Mouse (Mus musculus) hindbrain, embryonic 13.5 days (tissue): ENCODE data around the gene Tbc1d1. TPM values are rescaled to one million over a fixed set of nuclear protein-coding genes. Genes with fewer than 3 reads are reported as not detected.
A peak's percentile ranks its signal among the peaks of the same experiment; 100 is the strongest.

Experiments used
- ATAC-seq: fragments of 200-750 bp; cut with Nextera tagmentation; 2 replicates; pipeline ENCODE4 v1.8.0; 2017; ENCODE audit warnings: moderate TSS enrichment; ENCODE audit not compliant: low FRiP score
- H3K27ac ChIP-seq: fragments of 300-500 bp; sonication (generic); 2 replicates; pipeline ENCODE4 v1.5.1; 2015; ENCODE audit warnings: inconsistent platforms, mild to moderate bottlenecking, moderate library complexity
- H3K27me3 ChIP-seq: fragments of 300-500 bp; sonication (generic); 2 replicates; pipeline ENCODE4 v1.6.1; 2015; ENCODE audit warnings: mild to moderate bottlenecking, inconsistent platforms
- H3K36me3 ChIP-seq: fragments of 300-500 bp; sonication (generic); 2 replicates; pipeline ENCODE4 v1.6.1; 2015; ENCODE audit warnings: mild to moderate bottlenecking, inconsistent platforms
- H3K4me1 ChIP-seq: fragments of 300-500 bp; sonication (generic); replicated peaks from 2 replicates; pipeline ENCODE4 v1.6.1; 2015; ENCODE audit warnings: inconsistent platforms
- H3K4me2 ChIP-seq: fragments of 300-500 bp; sonication (generic); 2 replicates; pipeline ENCODE4 v1.6.1; 2015; ENCODE audit warnings: inconsistent platforms, mild to moderate bottlenecking, moderate library complexity
- H3K4me3 ChIP-seq: fragments of 300-500 bp; sonication (generic); 2 replicates; pipeline ENCODE4 v1.5.1; 2015; ENCODE audit warnings: mild to moderate bottlenecking, inconsistent platforms
- H3K9ac ChIP-seq: fragments of 300-500 bp; sonication (generic); 2 replicates; pipeline ENCODE4 v1.6.1; 2015; ENCODE audit warnings: mild to moderate bottlenecking, inconsistent platforms
- H3K9me3 ChIP-seq: fragments of 300-500 bp; sonication (generic); 2 replicates; pipeline ENCODE4 v1.6.1; 2016; ENCODE audit warnings: inconsistent platforms
- WGBS: fragments of 180-500 bp; shearing (Covaris S2); methylation state at CpG from one replicate; pipeline ENCODE4 v1.1.7; 2015; 5-methylcytosine and 5-hydroxymethylcytosine counted together
- polyA plus RNA-seq: library from polyadenylated mRNA; unstranded; fragments of >200 nt; fragmentation: Nextera tagmentation; extraction: Ambion mirVana; gene quantifications from 2 replicates; pipeline ENCODE4 v1.2.1, GENCODE M21; 2015

Gene Tbc1d1
- polyA plus RNA-seq, 1 experiment from 2014 or later = 14.5 TPM

DNA sequence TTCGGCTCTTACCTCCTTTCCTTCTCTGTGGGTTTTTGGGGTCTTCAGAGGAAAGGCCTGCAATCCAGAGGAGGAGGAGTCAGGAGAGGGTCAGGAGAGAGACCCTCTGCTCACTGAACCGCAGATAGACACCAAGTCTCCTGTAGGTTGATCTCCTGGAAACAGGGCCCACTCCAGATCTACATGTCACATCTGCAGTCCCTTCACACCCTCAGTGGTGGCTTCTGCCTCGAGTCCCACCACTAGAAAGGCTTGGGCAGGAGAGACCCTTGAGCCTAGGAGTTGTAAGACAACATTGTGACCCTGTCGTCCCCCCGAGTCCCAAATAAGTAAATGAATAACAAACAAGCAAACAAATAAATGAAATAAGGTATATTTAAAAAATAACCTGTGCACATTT lies 223.7 kb downstream of the Tbc1d1 start:
- Histone ChIP-seq H3K4me3 (no peak overlapping the region), H3K36me3 (no peaks in the 10 kb centered on the region), H3K27me3 (no peaks in the 10 kb centered on the region), H3K4me1 (peaks cover 32% of the 10 kb centered on the region), H3K4me2 (no peak overlapping the region), H3K27ac (no peak overlapping the region), H3K9me3 (no peaks in the 10 kb centered on the region), H3K9ac (no peak overlapping the region)
- WGBS = 87% methylated on average over 5 of the region's 5 CpGs
- ATAC-seq = no peak

- H3K36me3 ChIP-seq = no peaks in the 10 kb centered on the region
- peaks cover 28% of the 10 kb centered on the region for H3K4me1 ChIP-seq
- no peak overlapping the region for H3K4me3 ChIP-seq
- 0 out of 2 replicates have a peak overlapping the region, but pooled peaks have one; percentile 4 for H3K27ac ChIP-seq
- 0 out of 2 replicates have a peak, but pooled peaks have one; percentile 45 for ATAC-seq
- H3K9ac ChIP-seq = no peak overlapping the region
- H3K27me3 ChIP-seq = 0 out of 2 replicates have a peak, but pooled peaks cover 4% of the 10 kb centered on the region
- WGBS = 60% methylated on average over 11 of the region's 11 CpGs
- H3K9me3 ChIP-seq = no peaks in the 10 kb centered on the region
- no peak overlapping the region for H3K4me2 ChIP-seq
Measured at GRCm38 (mm10) chr5:64380698-64381375, 224.7 kb downstream of the Tbc1d1 start.

DNA sequence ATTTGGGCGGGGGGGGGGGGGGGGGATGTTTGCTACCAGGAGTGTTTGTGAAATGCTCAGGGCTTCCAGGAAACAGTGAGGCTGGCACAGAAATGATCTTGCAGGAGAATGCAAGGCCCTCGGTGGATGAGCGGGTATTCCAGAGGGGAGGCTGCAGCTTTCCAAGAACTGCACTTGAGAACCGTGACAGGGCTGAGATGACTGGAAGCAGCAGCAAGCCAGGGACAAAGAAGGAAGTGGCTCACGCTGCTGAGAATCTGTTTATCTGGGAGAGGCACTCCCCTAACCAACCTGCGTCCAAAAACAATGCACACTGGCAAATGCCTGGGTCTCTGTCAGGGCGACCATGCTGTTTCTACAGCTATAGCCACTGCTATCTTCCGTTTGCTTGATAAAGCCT lies 225.4 kb downstream of the Tbc1d1 start:
- no peak overlapping the region for H3K4me2 ChIP-seq
- peak overlapping the region; percentile 46; the same call in 1 of the 2 replicates for H3K27ac ChIP-seq
- peaks cover 28% of the 10 kb centered on the region for H3K4me1 ChIP-seq
- no peak overlapping the region for H3K4me3 ChIP-seq
- H3K36me3 ChIP-seq = no peaks in the 10 kb centered on the region
- ATAC-seq = no peak
- no peaks in the 10 kb centered on the region for H3K9me3 ChIP-seq
- no peak overlapping the region for H3K9ac ChIP-seq
- 0 out of 2 replicates have a peak, but pooled peaks cover 7% of the 10 kb centered on the region for H3K27me3 ChIP-seq
- 27% methylated on average over 8 of the region's 8 CpGs for WGBS

- Histone ChIP-seq H3K36me3 (no peaks in the 10 kb centered on the region), H3K27ac (no peak overlapping the region), H3K4me1 (peaks cover 28% of the 10 kb centered on the region), H3K4me2 (no peak overlapping the region), H3K27me3 (peaks cover 7% of the 10 kb centered on the region; the same call in 1 of the 2 replicates), H3K9me3 (no peaks in the 10 kb centered on the region), H3K4me3 (no peak overlapping the region), H3K9ac (no peak overlapping the region)
- WGBS = 18% methylated on average over 8 of the region's 8 CpGs
- peak; percentile 67 for ATAC-seq
Measured at GRCm38 (mm10) chr5:64382451-64383057, 226.4 kb downstream of the Tbc1d1 start.

DNA sequence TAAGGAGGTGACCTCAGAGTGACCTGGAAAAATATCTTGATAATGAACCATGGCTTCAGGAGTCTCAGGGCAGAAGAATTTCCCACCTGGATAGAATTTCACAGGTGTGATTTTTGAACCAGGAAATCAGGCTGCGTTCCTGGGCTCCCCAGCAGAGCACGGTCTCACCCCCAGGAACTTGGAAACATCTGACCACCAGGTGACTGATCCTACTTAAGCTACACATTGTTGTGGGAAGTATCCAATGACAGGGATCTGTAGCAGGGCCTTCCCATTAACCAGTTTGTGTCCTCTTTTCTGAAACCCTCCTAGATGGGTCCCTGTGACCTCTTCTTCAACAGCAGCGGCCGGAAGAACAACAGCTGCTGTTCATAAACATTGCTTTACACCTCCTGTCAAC lies 227.1 kb downstream of the Tbc1d1 start:
- H3K4me1 ChIP-seq = peaks cover 23% of the 10 kb centered on the region
- H3K9ac ChIP-seq = no peak overlapping the region
- H3K4me3 ChIP-seq = no peak overlapping the region
- H3K27ac ChIP-seq = no peak overlapping the region
- no peak for ATAC-seq
- peaks cover 10% of the 10 kb centered on the region for H3K27me3 ChIP-seq
- H3K9me3 ChIP-seq = no peaks in the 10 kb centered on the region
- no peak overlapping the region for H3K4me2 ChIP-seq
- WGBS = 67% methylated on average over 4 of the region's 4 CpGs
- H3K36me3 ChIP-seq = no peaks in the 10 kb centered on the region

GRCm38 (mm10) chr5:64384546-64384945 lies 228.4 kb downstream of the Tbc1d1 start:
- H3K27me3 ChIP-seq = peaks cover 12% of the 10 kb centered on the region
- 81% methylated on average over 6 of the region's 6 CpGs for WGBS

DNA sequence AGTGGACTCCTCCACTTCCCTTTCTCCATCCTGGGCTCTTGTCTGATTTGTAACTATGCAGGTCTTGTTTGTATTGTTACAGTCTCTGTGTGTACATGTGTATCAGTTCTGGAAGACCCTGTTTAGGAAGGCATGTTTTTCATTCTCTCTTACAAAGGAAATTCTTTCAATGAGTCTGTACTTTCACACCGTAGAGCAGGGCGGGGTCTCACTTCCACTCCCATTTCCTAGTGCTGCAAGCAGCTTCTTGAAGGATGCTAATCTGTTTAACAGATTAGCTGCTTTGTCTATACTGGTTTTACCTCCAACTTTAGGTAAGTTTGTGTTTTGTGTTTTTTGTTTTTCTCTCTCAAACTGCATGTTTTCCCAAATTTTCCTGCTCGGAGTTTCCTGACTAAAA lies 230.9 kb downstream of the Tbc1d1 start:
- H3K4me3 ChIP-seq = no peak overlapping the region
- H3K27ac ChIP-seq = no peak overlapping the region
- peaks cover 19% of the 10 kb centered on the region for H3K27me3 ChIP-seq
- H3K4me2 ChIP-seq = no peak overlapping the region
- H3K9me3 ChIP-seq = no peaks in the 10 kb centered on the region
- peaks cover 23% of the 10 kb centered on the region for H3K4me1 ChIP-seq
- no peaks in the 10 kb centered on the region for H3K36me3 ChIP-seq
- 87% methylated on average over 3 of the region's 3 CpGs for WGBS
- no peak overlapping the region for H3K9ac ChIP-seq
- ATAC-seq = no peak

More at GRCm38 (mm10) chr5:64384546-64384945, 228.4 kb downstream of the Tbc1d1 start:
- H3K4me1 ChIP-seq = peaks cover 30% of the 10 kb centered on the region
- no peak overlapping the region for H3K27ac ChIP-seq
- no peak overlapping the region for H3K9ac ChIP-seq
- H3K4me3 ChIP-seq = no peak overlapping the region
- no peak for ATAC-seq
- no peaks in the 10 kb centered on the region for H3K36me3 ChIP-seq
- no peaks in the 10 kb centered on the region for H3K9me3 ChIP-seq
- H3K4me2 ChIP-seq = no peak overlapping the region

GRCm38 (mm10) chr5:64389202-64389929 lies 233.3 kb downstream of the Tbc1d1 start:
- H3K9ac ChIP-seq = 0 out of 2 replicates have a peak overlapping the region, but pooled peaks have one; percentile 1
- WGBS = 10% methylated on average over 6 of the region's 6 CpGs
- peak overlapping the region; percentile 18; the same call in 1 of the 2 replicates for H3K27ac ChIP-seq

DNA sequence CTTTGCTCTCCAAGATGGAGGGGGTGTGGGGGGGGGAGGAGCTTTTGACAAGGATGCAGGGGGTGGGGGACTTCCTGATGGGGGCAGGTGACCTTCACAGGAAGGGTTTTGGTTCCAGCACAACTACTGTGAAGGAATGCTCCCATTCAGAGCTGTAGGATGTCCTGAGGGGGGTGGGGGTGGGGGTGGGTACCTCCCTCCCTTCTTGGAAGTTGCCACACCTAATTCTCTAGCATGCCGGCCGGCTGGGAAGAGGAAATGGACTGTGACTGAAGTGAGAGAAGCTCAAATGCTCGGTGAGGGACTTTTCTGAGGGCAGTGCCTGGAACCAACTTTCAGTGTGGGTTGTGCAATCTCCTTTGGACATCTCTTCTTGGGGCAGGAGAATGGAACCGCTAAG lies 235.2 kb downstream of the Tbc1d1 start:
- no peaks in the 10 kb centered on the region for H3K36me3 ChIP-seq
- no peak overlapping the region for H3K4me2 ChIP-seq
- peaks cover 19% of the 10 kb centered on the region for H3K4me1 ChIP-seq
- H3K4me3 ChIP-seq = no peak overlapping the region
- no peak overlapping the region for H3K9ac ChIP-seq
- no peak overlapping the region for H3K27ac ChIP-seq
- ATAC-seq = no peak
- H3K9me3 ChIP-seq = no peaks in the 10 kb centered on the region
- 64% methylated on average over 4 of the region's 4 CpGs for WGBS
- peaks cover 20% of the 10 kb centered on the region for H3K27me3 ChIP-seq

More at GRCm38 (mm10) chr5:64389202-64389929, 233.3 kb downstream of the Tbc1d1 start:
- Histone ChIP-seq H3K4me2 (no peak overlapping the region), H3K4me3 (no peak overlapping the region), H3K9me3 (no peaks in the 10 kb centered on the region), H3K36me3 (no peaks in the 10 kb centered on the region), H3K4me1 (peaks cover 19% of the 10 kb centered on the region), H3K27me3 (peaks cover 26% of the 10 kb centered on the region)
- peak; percentile 70 for ATAC-seq

- H3K36me3 ChIP-seq = no peaks in the 10 kb centered on the region
Measured at GRCm38 (mm10) chr5:64392426-64393020, 236.4 kb downstream of the Tbc1d1 start.

DNA sequence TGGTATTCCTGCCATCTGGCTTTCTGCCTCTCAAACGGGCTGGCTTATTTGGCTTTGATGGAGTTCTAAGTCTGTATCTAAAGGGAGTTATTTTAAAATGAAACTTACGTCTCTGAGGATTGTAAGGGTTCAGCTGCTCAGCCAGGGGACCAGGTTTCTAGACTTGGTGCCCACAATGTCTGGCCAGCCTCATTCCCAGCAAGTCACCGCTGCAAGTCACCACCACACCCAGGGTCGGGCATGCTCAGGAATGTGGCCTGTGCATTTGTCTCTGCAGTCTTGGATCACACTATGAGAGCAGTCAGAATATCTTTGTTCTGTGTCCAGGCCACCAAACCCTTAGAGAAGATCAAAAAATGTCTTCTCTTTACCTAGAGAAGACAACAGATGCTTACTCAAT lies 237.4 kb downstream of the Tbc1d1 start:
- no peak overlapping the region for H3K27ac ChIP-seq
- ATAC-seq = no peak
- 95% methylated on average over 4 of the region's 4 CpGs for WGBS
- no peak overlapping the region for H3K9ac ChIP-seq
- H3K9me3 ChIP-seq = no peaks in the 10 kb centered on the region
- no peaks in the 10 kb centered on the region for H3K36me3 ChIP-seq
- H3K4me3 ChIP-seq = no peak overlapping the region
- 0 out of 2 replicates have a peak, but pooled peaks cover 15% of the 10 kb centered on the region for H3K27me3 ChIP-seq
- H3K4me2 ChIP-seq = no peak overlapping the region
- peaks cover 17% of the 10 kb centered on the region for H3K4me1 ChIP-seq

More at GRCm38 (mm10) chr5:64392426-64393020, 236.4 kb downstream of the Tbc1d1 start:
- Histone ChIP-seq H3K9ac (no peak overlapping the region), H3K4me3 (no peak overlapping the region), H3K27me3 (peaks cover 20% of the 10 kb centered on the region), H3K4me2 (no peak overlapping the region), H3K9me3 (no peaks in the 10 kb centered on the region), H3K4me1 (peaks cover 19% of the 10 kb centered on the region), H3K27ac (no peak overlapping the region)
- 87% methylated on average over 8 of the region's 8 CpGs for WGBS
- no peak for ATAC-seq

- WGBS = 89% methylated on average over 13 of the region's 13 CpGs
- ATAC-seq = no peak
- H3K4me3 ChIP-seq = no peak overlapping the region
Measured at GRCm38 (mm10) chr5:64398155-64398554, 242.1 kb downstream of the Tbc1d1 start.

More at GRCm38 (mm10) chr5:64398155-64398554, 242.1 kb downstream of the Tbc1d1 start:
- Histone ChIP-seq H3K4me2 (no peak overlapping the region), H3K27ac (no peak overlapping the region), H3K9me3 (no peaks in the 10 kb centered on the region), H3K9ac (no peak overlapping the region), H3K4me1 (no peaks in the 10 kb centered on the region), H3K36me3 (no peaks in the 10 kb centered on the region), H3K27me3 (0 out of 2 replicates have a peak, but pooled peaks cover 3% of the 10 kb centered on the region)
